Comparison of ENCODE assay signal across 10 mouse cellular contexts in the genomic region with DNA sequence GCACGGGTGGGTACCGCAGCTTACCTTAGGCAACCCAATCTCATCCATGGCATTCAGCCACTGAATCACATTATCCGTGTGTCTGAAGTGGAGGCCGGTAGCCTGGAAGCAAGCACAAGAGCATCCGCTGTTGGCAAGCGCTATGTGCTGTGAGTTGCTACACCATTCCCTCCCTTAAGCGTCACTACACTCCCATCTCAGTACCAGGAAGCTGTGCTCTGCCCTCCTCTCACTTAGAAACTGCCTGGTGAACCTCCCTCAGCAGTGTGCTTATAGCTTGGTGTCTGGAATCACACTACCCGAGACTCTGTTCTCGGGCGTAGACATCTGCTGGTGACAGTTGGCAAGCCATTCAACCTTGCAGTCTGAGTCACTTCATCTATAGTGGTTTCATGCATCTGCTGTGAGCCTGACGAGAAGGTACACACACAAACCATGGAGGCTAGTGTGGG. TPM values are rescaled to one million over a fixed set of nuclear protein-coding genes. Genes with fewer than 3 reads are reported as not detected.
DNase-seq lines count a peak whose midpoint lies in the region; ATAC-seq and TF ChIP-seq lines count a peak whose summit lies in the region.
"Had no signal": no experiment of that assay in that cellular context is flagged by ENCODE, and none has a peak within 500 bp of the region (broad histone marks: within the 10 kb centered on the region; RNA-seq: fewer than 3 reads in every experiment).

No protein-coding gene starts in this region.

- no peaks in the 10 kb centered on the region for H3K9me3 ChIP-seq in liver, postnatal 0 days (ENCODE audit: low read length)

- peak; percentile 43; the same call in 1 of the 2 replicates for ATAC-seq in liver, postnatal 0 days
- no peak for ATAC-seq in megakaryocyte-erythroid progenitor cell, adult 5-6 weeks (replicated peaks; ENCODE audit: low FRiP score, low TSS enrichment, poor library complexity, severe bottlenecking)

- H3K4me3 ChIP-seq in liver, postnatal 0 days (ENCODE audit: low read depth, low read length): no peak overlapping the region

- H3K4me1 ChIP-seq in liver, postnatal 0 days (ENCODE audit: insufficient read depth): peaks cover 6% of the 10 kb centered on the region; the same call in 1 of the 2 replicates

- DNase-seq in liver, postnatal 0 days: no peak
- DNase-seq in liver: no peak
- peak; percentile 45 for DNase-seq in cerebellum, adult 9-11 months
- peak; percentile 80 to 82 for DNase-seq in layer of hippocampus, adult 8-10 months (ENCODE audit: low spot score in 2 of 2)
- DNase-seq in right cerebral cortex, postnatal 25 days: peak; percentile 76
- no peak for DNase-seq in c-Kit-positive CD71-positive TER-119-positive erythroid progenitor cells, embryonic 14.5 days (ENCODE audit: low spot score)
- no peak for DNase-seq in urinary bladder, adult 18-20 months (ENCODE audit: low spot score in 2 of 2)
- DNase-seq: kidney, postnatal 4 days; thymus, postnatal 14 days had no signal

- peaks cover 32% of the 10 kb centered on the region for H3K36me3 ChIP-seq in liver, postnatal 0 days (replicated peaks; ENCODE audit: insufficient read depth, low read length)

- no peak for TF ChIP-seq CTCF in liver, postnatal 0 days (IDR thresholded peaks at IDR 0.05; ENCODE audit: low read depth)

- WGBS in liver, postnatal 0 days (ENCODE audit: insufficient replicate concordance): 84% methylated on average over 11 of the region's 11 CpGs

- no peaks in the 10 kb centered on the region for H3K27me3 ChIP-seq in liver, postnatal 0 days (ENCODE audit: insufficient read depth, low read length)

- no peak overlapping the region for H3K4me2 ChIP-seq in liver, postnatal 0 days (ENCODE audit: low read depth, low read length)

- no peak for TF ChIP-seq EP300 in liver, postnatal 0 days (IDR thresholded peaks at IDR 0.05; ENCODE audit: low read depth)

- H3K9ac ChIP-seq in liver, postnatal 0 days (replicated peaks): no peak overlapping the region

- H3K27ac ChIP-seq in liver, postnatal 0 days (ENCODE audit: low read depth): peak overlapping the region; percentile 51

RNA-seq across cellular contexts. Expression of a gene that starts 58.9 kb away (rescaled TPM):
- polyA plus RNA-seq in liver, postnatal 0 days (2015; fragmentation: Nextera tagmentation; extraction: Ambion mirVana): 10.8 and 13.6 TPM in 2 replicates
- 10 to 100 TPM; 26.3 to 29.4 (median 26.8) TPM for total RNA-seq in layer of hippocampus, adult 8-10 months (2022)
- total RNA-seq in megakaryocyte-erythroid progenitor cell, adult 5-6 weeks (2014; fragmentation: Nextera tagmentation): 31.2 and 41.7 TPM in 2 replicates
- total RNA-seq in megakaryocyte-erythroid progenitor cell, adult 5-6 weeks (2017): 39.6 and 54.4 TPM in 2 replicates

Comparison
In these comparisons a context has a peak if more than half of its experiments do, and no peak if none do; other contexts are left out.
1. DNase-seq: peak in cerebellum, adult 9-11 months (single experiment), layer of hippocampus, adult 8-10 months (2 of 2) and right cerebral cortex, postnatal 25 days (single experiment); none in liver, postnatal 0 days (single experiment), liver (single experiment), c-Kit-positive CD71-positive TER-119-positive erythroid progenitor cells, embryonic 14.5 days (single experiment) and urinary bladder, adult 18-20 months (0 of 2).